Mouse (Mus musculus) midbrain, postnatal 0 days (tissue): ENCODE results near the gene Lpin2. TPM values are rescaled to one million over a fixed set of nuclear protein-coding genes. Genes with fewer than 3 reads are reported as not detected.

ENCODE experiments used
- ATAC-seq: fragments of 200-750 bp; cut with Nextera tagmentation; 2 replicates; pipeline ENCODE4 v1.8.0; 2017; ENCODE audit warnings: moderate number of reproducible peaks, mild to moderate bottlenecking, moderate TSS enrichment, moderate library complexity; ENCODE audit not compliant: low FRiP score
- DNase-seq: peaks from one replicate; pipeline ENCODE4 v3.0.0-alpha.2; 2015; ENCODE audit warnings: low spot score
- H3K27ac ChIP-seq: fragments of 300-500 bp; sonication (generic); 2 replicates; pipeline ENCODE4 v1.5.1; 2014; ENCODE audit warnings: low read depth, mild to moderate bottlenecking, low read length, mixed read lengths
- H3K27me3 ChIP-seq: fragments of 300-500 bp; sonication (generic); 2 replicates; pipeline ENCODE4 v1.6.1; 2014; ENCODE audit warnings: low read length, control low read depth, mixed read lengths; ENCODE audit not compliant: insufficient read depth
- H3K36me3 ChIP-seq: fragments of 300-500 bp; sonication (generic); 2 replicates; pipeline ENCODE4 v1.6.1; 2014; ENCODE audit warnings: low read length, control low read depth, mixed read lengths; ENCODE audit not compliant: insufficient read depth
- H3K4me1 ChIP-seq: fragments of 300-500 bp; sonication (generic); 2 replicates; pipeline ENCODE4 v1.6.1; 2014; ENCODE audit warnings: mild to moderate bottlenecking, control low read depth, antibody characterized with exemption, low read length, mixed read lengths; ENCODE audit not compliant: insufficient read depth
- H3K4me2 ChIP-seq: fragments of 300-500 bp; sonication (generic); 2 replicates; pipeline ENCODE4 v1.6.1; 2014; ENCODE audit warnings: low read depth, mild to moderate bottlenecking, low read length, mixed read lengths; ENCODE audit not compliant: poor library complexity, severe bottlenecking
- H3K4me3 ChIP-seq: fragments of 300-500 bp; sonication (generic); 2 replicates; pipeline ENCODE4 v1.5.1; 2014; ENCODE audit warnings: low read depth, mild to moderate bottlenecking, low read length, moderate library complexity
- H3K9ac ChIP-seq: fragments of 300-500 bp; sonication (generic); replicated peaks from 2 replicates; pipeline ENCODE4 v1.6.1; 2014; ENCODE audit warnings: mild to moderate bottlenecking, low read length, moderate library complexity, mixed read lengths; ENCODE audit not compliant: poor library complexity, severe bottlenecking
- H3K9me3 ChIP-seq: fragments of 300-500 bp; sonication (generic); 2 replicates; pipeline ENCODE4 v1.6.1; 2016; ENCODE audit warnings: low read length, control low read depth
- CTCF ChIP-seq: IDR thresholded peaks from 2 replicates; pipeline ENCODE4 v1.5.1; 2016; ENCODE audit warnings: antibody characterized with exemption, mild to moderate bottlenecking
- WGBS: fragments of 180-500 bp; shearing (Covaris S2); extraction: QIAGEN DNeasy Blood & Tissue Kit; methylation state at CpG from one replicate; pipeline ENCODE4 v1.1.7; 2014; 5-methylcytosine and 5-hydroxymethylcytosine counted together
- polyA plus RNA-seq: library from polyadenylated mRNA; unstranded; fragments of >200 nt; fragmentation: Nextera tagmentation; extraction: Ambion mirVana; gene quantifications from 2 replicates; pipeline ENCODE4 v1.2.1, GENCODE M21; 2015
- total RNA-seq: library from RNA; depleted of rRNA; stranded (reverse); fragments of >200 nt; gene quantifications from 2 replicates; pipeline ENCODE4 v1.2.3, GENCODE M21; 2014

Gene Lpin2
- total and polyA plus RNA-seq, 2 experiments from 2014 or later, result 39.1 to 53.4 TPM

DNA sequence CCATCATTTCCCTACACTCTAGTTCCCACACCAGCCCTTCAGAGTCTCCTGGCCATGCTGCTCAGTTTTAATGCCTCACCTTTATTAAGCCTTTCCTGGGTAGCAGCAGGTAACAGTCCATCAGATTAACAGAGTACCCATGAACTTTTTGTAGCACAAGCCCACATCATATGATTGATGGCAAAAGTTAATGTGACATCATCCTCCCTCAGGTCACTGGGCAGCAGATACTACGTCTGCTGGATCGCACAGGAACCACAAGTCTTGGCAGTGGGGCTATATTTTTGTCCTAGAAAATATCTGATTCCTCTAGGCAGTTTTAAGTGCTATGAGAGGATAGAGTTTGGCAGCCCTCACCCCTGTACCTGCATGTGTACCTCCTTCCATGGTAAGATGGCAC, 67.7 kb downstream of the Lpin2 start:
- H3K4me3 ChIP-seq, result no peak overlapping the region
- H3K27me3 ChIP-seq, result no peaks in the 10 kb centered on the region
- H3K9me3 ChIP-seq, result no peaks in the 10 kb centered on the region
- no peak for ATAC-seq
- TF ChIP-seq CTCF, result no peak
- H3K27ac ChIP-seq, result no peak overlapping the region
- no peak overlapping the region for H3K9ac ChIP-seq
- no peak overlapping the region for H3K4me2 ChIP-seq
- no peak for DNase-seq
- H3K4me1 ChIP-seq, result 0 out of 2 replicates have a peak, but pooled peaks cover 2% of the 10 kb centered on the region
- WGBS, result 91% methylated on average over 2 of the region's 2 CpGs
- H3K36me3 ChIP-seq, result peaks cover 36% of the 10 kb centered on the region

DNA sequence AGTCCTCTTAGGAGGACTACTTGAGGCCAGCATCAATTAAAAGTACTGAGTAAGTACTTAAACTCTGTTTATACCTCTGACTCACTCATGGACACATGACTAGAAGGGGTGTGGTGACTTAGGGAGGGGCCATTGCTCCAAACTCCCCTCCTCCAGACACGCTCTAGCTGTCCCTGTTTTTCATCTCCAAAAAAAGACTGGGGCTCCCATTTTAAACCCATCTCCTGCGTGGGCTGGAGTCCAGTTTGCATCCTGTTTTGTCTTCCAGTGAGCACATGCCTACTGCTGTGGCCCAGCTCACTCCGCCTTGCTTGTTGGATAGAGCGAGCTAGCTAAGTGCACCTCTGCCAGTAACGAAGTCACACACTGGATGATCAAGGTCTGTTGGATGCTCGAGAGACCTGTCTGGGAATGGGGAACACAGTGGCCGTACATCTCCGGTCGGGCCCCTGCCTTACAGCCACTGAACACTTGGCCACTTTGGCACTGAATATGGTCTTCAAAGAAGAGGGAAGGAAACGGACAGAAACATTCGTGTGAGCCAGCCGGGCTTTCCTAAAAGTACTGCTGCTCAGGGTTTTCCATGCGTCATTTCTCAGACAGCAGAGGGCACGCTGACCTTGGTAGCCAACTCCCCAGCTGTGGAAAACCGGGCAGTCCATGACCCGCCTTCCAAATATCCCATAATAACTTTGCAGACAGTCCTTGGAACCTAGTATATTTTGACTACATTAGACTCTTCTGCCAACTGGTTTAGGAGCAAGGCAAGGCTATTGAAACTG, 68.7 kb downstream of the Lpin2 start:
- Histone ChIP-seq H3K36me3 (peaks cover 29% of the 10 kb centered on the region), H3K4me2 (no peak overlapping the region), H3K9me3 (no peaks in the 10 kb centered on the region), H3K9ac (no peak overlapping the region), H3K27me3 (no peaks in the 10 kb centered on the region), H3K4me3 (no peak overlapping the region), H3K27ac (no peak overlapping the region), H3K4me1 (0 out of 2 replicates have a peak, but pooled peaks cover 2% of the 10 kb centered on the region)
- ATAC-seq (no peak), DNase-seq (no peak)
- WGBS, result 84% methylated on average over 16 of the region's 16 CpGs
- TF ChIP-seq CTCF, result no peak

DNA sequence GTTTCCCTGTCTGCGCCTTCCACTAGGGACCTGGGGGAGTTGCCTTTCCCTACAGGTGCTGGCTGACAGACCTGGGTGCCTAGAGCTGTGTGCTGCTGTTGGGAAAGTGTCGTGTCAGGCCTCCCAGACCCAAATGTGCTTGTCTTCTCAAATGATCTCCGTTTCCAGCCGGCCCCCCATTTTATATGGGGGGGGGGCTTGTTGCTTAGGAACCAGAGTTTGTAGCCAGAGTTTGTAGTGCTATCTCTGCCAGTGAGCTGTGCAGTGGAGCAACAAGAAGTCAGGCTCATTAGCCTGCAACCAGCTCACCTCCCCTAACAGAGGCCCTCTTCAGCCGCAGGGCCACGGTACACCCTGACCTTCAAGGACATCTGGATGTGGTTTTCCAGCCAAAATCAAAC, 69.2 kb downstream of the Lpin2 start:
- peak; percentile 47 for DNase-seq
- H3K4me1 ChIP-seq, result 0 out of 2 replicates have a peak, but pooled peaks cover 2% of the 10 kb centered on the region
- no peak overlapping the region for H3K4me2 ChIP-seq
- no peak for TF ChIP-seq CTCF
- H3K9ac ChIP-seq, result no peak overlapping the region
- H3K9me3 ChIP-seq, result no peaks in the 10 kb centered on the region
- no peaks in the 10 kb centered on the region for H3K27me3 ChIP-seq
- WGBS, result 66% methylated on average over 6 of the region's 6 CpGs
- no peak overlapping the region for H3K4me3 ChIP-seq
- H3K27ac ChIP-seq, result no peak overlapping the region
- peak; percentile 60; the same call in 1 of the 2 replicates for ATAC-seq
- peaks cover 28% of the 10 kb centered on the region for H3K36me3 ChIP-seq

DNA sequence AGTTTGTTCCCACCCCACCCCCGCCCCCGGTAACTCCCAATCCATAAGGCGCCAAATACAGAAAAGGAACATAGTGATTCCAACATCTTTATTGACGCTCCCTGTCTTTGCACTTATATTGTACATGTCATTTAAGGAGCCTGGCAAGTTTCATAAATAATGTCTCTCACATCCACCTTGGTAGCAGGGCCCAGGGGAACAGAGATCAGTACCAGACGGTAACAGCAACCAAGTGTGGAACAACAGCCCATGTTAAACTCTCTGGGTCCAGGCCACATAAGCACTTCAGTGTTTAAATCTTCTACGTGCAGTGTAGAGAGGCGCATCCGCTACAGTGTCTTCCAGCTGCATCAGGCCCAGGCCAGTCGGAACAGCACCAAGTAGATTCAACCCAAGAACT, 69.7 kb downstream of the Lpin2 start:
- no peak overlapping the region for H3K4me2 ChIP-seq
- H3K27ac ChIP-seq, result no peak overlapping the region
- H3K4me3 ChIP-seq, result no peak overlapping the region
- H3K9ac ChIP-seq, result no peak overlapping the region
- TF ChIP-seq CTCF, result no peak
- H3K36me3 ChIP-seq, result peaks cover 23% of the 10 kb centered on the region
- no peak for ATAC-seq
- H3K27me3 ChIP-seq, result no peaks in the 10 kb centered on the region
- no peaks in the 10 kb centered on the region for H3K9me3 ChIP-seq
- no peak for DNase-seq
- H3K4me1 ChIP-seq, result 0 out of 2 replicates have a peak, but pooled peaks cover 2% of the 10 kb centered on the region
- 85% methylated on average over 9 of the region's 9 CpGs for whole genome bisulfite sequencing

DNA sequence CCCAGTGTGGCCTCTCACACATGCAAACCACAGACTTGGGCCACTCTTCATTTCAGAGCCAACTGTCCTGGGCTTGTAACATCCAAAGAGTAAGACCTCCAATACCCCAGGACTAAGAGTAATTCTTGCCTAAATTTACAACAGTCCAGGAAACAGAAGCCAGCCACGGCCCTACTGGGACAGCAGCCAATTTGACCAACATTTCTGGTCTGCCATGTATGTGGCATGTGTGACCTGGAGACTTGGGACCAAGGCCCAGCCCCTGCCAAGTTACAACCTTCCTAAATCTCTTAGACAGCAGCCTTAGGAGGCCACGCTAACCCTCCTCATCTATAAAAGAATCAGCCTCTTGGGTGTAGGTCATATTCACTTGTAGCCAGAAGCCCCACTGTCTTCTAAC, 71.0 kb downstream of the Lpin2 start:
- H3K9ac ChIP-seq, result no peak overlapping the region
- 0 out of 2 replicates have a peak, but pooled peaks cover 2% of the 10 kb centered on the region for H3K4me1 ChIP-seq
- H3K27me3 ChIP-seq, result no peaks in the 10 kb centered on the region
- TF ChIP-seq CTCF, result no peak
- H3K4me3 ChIP-seq, result no peak overlapping the region
- ATAC-seq (no peak), DNase-seq (no peak)
- WGBS, result 96% methylated on average over 2 of the region's 2 CpGs
- H3K36me3 ChIP-seq, result peaks cover 11% of the 10 kb centered on the region
- H3K4me2 ChIP-seq, result no peak overlapping the region
- no peak overlapping the region for H3K27ac ChIP-seq
- no peaks in the 10 kb centered on the region for H3K9me3 ChIP-seq

DNA sequence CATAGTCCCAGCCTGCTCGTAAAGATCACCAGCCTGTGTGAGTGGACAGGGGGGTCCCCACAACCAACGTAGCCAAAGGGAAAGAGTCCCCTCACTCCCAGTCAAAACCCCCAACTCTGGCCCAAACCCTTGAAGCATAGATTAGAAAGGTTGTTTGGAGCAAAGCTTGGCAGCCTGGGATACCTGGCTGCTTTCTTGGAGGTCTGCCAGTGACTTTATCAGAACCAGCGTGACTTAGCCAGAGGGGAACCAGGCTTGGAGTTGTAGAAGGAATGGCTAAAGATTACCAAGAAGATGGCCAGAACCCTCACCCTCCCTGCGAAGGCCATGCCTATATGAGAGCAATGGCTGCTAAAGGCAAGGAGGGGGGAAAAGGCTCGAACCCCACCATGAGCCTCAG, 71.7 kb downstream of the Lpin2 start:
- Histone ChIP-seq H3K9ac (no peak overlapping the region), H3K4me3 (no peak overlapping the region), H3K27ac (no peak overlapping the region), H3K9me3 (no peaks in the 10 kb centered on the region), H3K27me3 (no peaks in the 10 kb centered on the region), H3K36me3 (peaks cover 4% of the 10 kb centered on the region), H3K4me2 (no peak overlapping the region), H3K4me1 (0 out of 2 replicates have a peak, but pooled peaks cover 2% of the 10 kb centered on the region)
- ATAC-seq (no peak), DNase-seq (no peak)
- WGBS, result 84% methylated on average over 5 of the region's 5 CpGs
- no peak for TF ChIP-seq CTCF
